In the genomic region with DNA sequence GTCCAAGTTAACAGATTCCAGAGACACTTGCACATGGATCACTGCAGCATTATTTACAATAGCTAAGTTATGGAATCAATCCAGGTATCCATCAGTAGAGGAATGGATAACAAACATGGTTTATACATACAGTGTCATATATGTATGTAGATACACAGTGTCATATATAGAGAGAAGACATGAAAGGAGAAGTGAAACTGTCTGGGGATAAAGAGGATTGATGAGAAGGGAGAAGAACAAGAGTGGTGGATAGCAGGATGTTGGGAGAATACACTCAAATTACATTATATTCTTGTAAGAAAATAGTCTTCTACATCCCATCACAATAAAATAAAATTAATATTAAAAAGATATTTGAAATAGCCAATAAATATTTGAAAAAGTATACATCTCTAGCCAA, we compare ENCODE assay signal across 31 mouse cellular contexts. TPM values are rescaled to one million over a fixed set of nuclear protein-coding genes. Genes with fewer than 3 reads are reported as not detected.
"Had no signal": no experiment of that assay in that cellular context is flagged by ENCODE, and none has a peak within 500 bp of the region (broad histone marks: within the 10 kb centered on the region; RNA-seq: fewer than 3 reads in every experiment).

No protein-coding gene starts in this region.

- H3K36me3 ChIP-seq: heart, embryonic 10.5 days; heart, embryonic 12.5 days; heart, embryonic 13.5 days; heart, embryonic 15.5 days; hindbrain, embryonic 10.5 days; hindbrain, embryonic 12.5 days; hindbrain, embryonic 13.5 days; hindbrain, embryonic 15.5 days; intestine, embryonic 15.5 days; kidney, embryonic 15.5 days had no signal

- ATAC-seq: hindbrain, embryonic 16.5 days; hindbrain, postnatal 0 days; inflammation-experienced regulatory T-cells, adult 6 months; intestine, embryonic 15.5 days; intestine, embryonic 16.5 days; intestine, postnatal 0 days had no signal

- DNase-seq: heart, postnatal 10 days; heart, postnatal 14 days; heart, postnatal 36 days; heart, postnatal 4 days; kidney, adult 11 months; kidney, adult 18-20 months; kidney, adult 2 months; kidney, adult 8-10 months; kidney, adult 9 months; kidney, postnatal 14 days; kidney, postnatal 25 days; kidney, postnatal 36 days; kidney, postnatal 4 days; layer of hippocampus, adult 9-11 months; layer of hippocampus, postnatal 36 days had no signal

- H3K27me3 ChIP-seq: heart, embryonic 12.5 days; heart, embryonic 15.5 days; hindbrain, embryonic 12.5 days; hindbrain, embryonic 15.5 days; intestine, embryonic 15.5 days; kidney, embryonic 15.5 days had no signal

RNA-seq across cellular contexts. Expression of gene Kif27, which starts 5.9 kb away (rescaled TPM):
- total RNA-seq: hematopoietic stem cell, adult 5-6 weeks had no signal
